Mouse (Mus musculus) T-helper 1 cell (primary cell): ENCODE results near the gene Lamp3.

Experiments used
- in situ Hi-C: fragments of 300-600 bp; cut with MboI, MseI; formaldehyde crosslinking; loops from one replicate; pipeline ENCODE4 v1.15.1; 2025; ENCODE audit warnings: high pct_unique_total_duplicates

The Lamp3 gene

GRCm38 (mm10) chr16:19706216-19706615 lies at the start of gene Lamp3:
Gene Lamp3, minus strand, starts transcription at chr16:19706375.
- in situ Hi-C loops = no loop called here

- in situ Hi-C loops = no loop called here
These were observed 26.7 kb upstream of the Lamp3 start for GRCm38 (mm10) chr16:19732896-19733295.

GRCm38 (mm10) chr16:19724139-19724538 lies 18.0 kb upstream of the Lamp3 start:
- in situ Hi-C loops = loop anchor here (5.0 kb wide), 1 partner anchor 123 kb away; no protein-coding TSS in a partner anchor

GRCm38 (mm10) chr16:19720959-19721358 lies 14.8 kb upstream of the Lamp3 start:
- in situ Hi-C loops = loop anchor here (5.0 kb wide), 1 partner anchor 126 kb away; no protein-coding TSS in a partner anchor

GRCm38 (mm10) chr16:19707381-19707780 lies 1.2 kb upstream of the Lamp3 start:
- in situ Hi-C loops = no loop called here

- in situ Hi-C loops = no loop called here
These were observed 7.0 kb downstream of the Lamp3 start for GRCm38 (mm10) chr16:19699207-19699606.

GRCm38 (mm10) chr16:19670768-19671357 lies 35.3 kb downstream of the Lamp3 start:
- in situ Hi-C loops = no loop called here

GRCm38 (mm10) chr16:19666312-19666711 lies 39.9 kb downstream of the Lamp3 start:
- in situ Hi-C loops = no loop called here

GRCm38 (mm10) chr16:19629816-19630215 lies 76.4 kb downstream of the Lamp3 start, which contains the start of gene Olfr171:
Gene Olfr171, minus strand, starts transcription at chr16:19629916.
- in situ Hi-C loops = no loop called here

GRCm38 (mm10) chr16:19611782-19612181 lies 94.4 kb downstream of the Lamp3 start, which contains the start of gene Olfr170:
Gene Olfr170, minus strand, starts transcription at chr16:19611882.
- in situ Hi-C loops = loop anchor here (5.0 kb wide), 1 partner anchor 39 kb away; the partner anchor contains the start of gene Olfr169
